Mouse (Mus musculus) brown adipose tissue, adult 24 weeks (tissue): ENCODE data around the gene Ncoa1. TPM values are rescaled to one million over a fixed set of nuclear protein-coding genes. Genes with fewer than 3 reads are reported as not detected.

Experiments used
- H3K27ac ChIP-seq: fragments of 200-500 bp; replicated peaks from 2 replicates; pipeline ENCODE4 v1.5.1; 2012; ENCODE audit warnings: low read depth, mild to moderate bottlenecking, low read length
- H3K4me1 ChIP-seq: fragments of 200-500 bp; 2 replicates; pipeline ENCODE4 v1.6.1; 2012; ENCODE audit warnings: low read length, mixed read lengths; ENCODE audit not compliant: control insufficient read depth, insufficient read depth, insufficient read length
- H3K4me3 ChIP-seq: fragments of 200-500 bp; 2 replicates; pipeline ENCODE4 v1.5.1; 2012; ENCODE audit warnings: low read depth, mild to moderate bottlenecking, low read length, moderate library complexity; ENCODE audit not compliant: insufficient read depth
- polyA plus RNA-seq: library from polyadenylated mRNA; stranded (reverse); fragments of >200 nt; gene quantifications from 2 replicates; pipeline ENCODE4 v1.2.4, GENCODE M21; 2012; ENCODE audit not compliant: missing spikeins, insufficient read depth, insufficient read length

The Ncoa1 gene
- polyA plus RNA-seq, 1 experiment: 32.9 TPM

DNA sequence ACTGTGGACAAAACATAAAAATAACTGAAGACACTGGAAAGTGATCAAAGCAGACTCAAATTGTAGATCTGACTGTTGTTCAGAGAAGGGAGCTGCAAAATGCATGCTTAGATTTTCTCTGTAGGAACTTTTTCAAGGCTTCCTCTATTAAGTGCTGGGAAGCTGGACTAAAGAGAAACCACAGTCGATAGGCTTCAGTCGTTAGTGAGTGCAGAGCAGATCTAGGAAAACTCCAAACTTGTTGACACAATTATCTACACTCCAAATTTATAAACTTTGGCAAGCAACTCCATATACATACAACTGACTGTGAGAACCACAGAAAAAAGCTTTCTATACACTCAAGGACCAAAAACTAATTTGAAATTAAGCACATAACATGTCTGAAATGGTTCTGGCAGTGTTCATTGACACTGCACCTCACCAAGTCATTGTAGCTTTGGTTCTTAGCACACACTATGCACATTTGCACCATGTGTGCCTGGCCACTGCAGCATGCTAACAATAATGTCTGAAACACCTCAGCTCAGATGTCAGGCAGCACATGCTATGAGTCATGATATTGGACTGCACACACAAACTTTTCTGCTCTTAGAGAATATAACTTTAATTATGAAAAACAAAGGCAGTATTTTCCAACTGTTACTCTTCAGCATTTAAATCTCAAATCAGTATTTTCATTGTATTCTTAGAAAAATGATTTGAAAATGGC is 121.8 kb downstream of the Ncoa1 start:
- H3K4me1 ChIP-seq: no peaks in the 10 kb centered on the region; the same call in 1 of the 2 replicates
- H3K4me3 ChIP-seq: no peak overlapping the region
- no peak overlapping the region for H3K27ac ChIP-seq

DNA sequence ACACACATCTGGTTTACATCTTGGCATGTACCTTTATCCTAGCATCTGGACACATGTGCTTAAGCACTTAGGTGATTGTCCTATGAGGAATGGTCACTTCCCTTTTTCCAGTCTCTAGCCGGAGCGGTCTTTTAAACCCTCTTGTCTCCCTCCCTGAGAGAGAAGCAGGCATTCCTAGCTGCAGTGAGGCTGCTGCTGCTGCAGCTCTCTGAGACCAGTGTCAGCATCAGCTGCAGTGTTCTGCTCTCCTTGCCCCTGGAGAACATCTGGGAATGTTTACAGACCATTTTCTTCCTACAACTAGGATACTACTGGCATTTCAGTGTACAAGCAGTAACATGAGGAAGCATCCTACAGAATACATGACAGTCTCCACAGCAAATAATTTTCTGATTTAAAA is 133.8 kb downstream of the Ncoa1 start:
- no peak overlapping the region for H3K4me3 ChIP-seq
- H3K4me1 ChIP-seq: no peaks in the 10 kb centered on the region
- H3K27ac ChIP-seq: no peak overlapping the region

DNA sequence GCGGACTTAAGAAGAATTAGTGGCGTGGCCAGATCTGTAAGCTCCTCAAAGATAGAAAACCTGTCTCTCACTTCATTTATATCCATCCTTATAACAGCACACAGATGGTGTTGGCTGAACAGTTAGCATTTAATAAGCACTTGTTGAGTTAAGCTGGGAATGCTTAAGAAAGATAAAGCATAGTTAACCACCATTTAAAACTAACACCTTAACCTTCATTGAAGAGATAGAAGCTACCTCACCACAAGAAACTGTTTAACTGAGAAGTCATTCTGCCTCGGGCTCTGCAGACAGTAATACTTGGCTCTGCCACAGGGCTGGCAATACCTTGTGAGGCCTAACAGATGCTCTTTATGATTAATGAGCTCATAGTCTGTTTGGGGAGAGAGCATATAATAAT is 134.9 kb downstream of the Ncoa1 start:
- no peak overlapping the region for H3K4me3 ChIP-seq
- H3K4me1 ChIP-seq: no peaks in the 10 kb centered on the region
- no peak overlapping the region for H3K27ac ChIP-seq

DNA sequence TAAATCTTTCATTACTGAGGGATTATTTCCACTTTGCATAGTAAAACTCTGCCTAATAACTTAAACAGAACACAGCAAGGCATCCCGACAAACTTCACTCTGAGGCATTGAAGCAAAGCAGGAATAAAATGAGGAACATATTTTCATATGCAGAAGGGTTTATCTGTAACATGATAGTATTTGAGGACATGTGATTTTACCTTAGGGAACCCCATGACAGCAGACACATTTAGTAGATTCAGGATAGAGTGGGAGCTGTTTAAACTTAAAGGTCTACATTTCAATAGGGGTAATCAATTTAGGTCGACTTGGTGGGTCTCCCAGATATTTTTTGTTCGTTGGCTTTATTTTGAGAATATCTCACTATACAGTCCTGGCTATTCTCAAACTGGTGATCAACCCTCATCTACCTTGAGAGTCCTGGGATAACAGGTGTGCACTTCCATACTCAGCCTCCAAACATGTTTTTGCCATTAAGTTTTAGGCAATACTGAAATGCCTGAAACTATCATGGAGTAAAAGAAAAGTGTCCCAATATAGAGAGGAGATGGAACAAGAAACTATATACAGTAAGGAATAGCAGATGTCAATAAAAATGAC is 136.6 kb downstream of the Ncoa1 start:
- Histone ChIP-seq H3K27ac (no peak overlapping the region), H3K4me1 (no peaks in the 10 kb centered on the region), H3K4me3 (no peak overlapping the region)

- Histone ChIP-seq H3K4me1 (no peaks in the 10 kb centered on the region), H3K4me3 (no peak overlapping the region), H3K27ac (no peak overlapping the region)
Measured at GRCm38 (mm10) chr12:4323604-4324003, 153.4 kb downstream of the Ncoa1 start.

GRCm38 (mm10) chr12:4322227-4322626 is 154.8 kb downstream of the Ncoa1 start:
- Histone ChIP-seq H3K4me3 (no peak overlapping the region), H3K27ac (no peak overlapping the region), H3K4me1 (no peaks in the 10 kb centered on the region)

DNA sequence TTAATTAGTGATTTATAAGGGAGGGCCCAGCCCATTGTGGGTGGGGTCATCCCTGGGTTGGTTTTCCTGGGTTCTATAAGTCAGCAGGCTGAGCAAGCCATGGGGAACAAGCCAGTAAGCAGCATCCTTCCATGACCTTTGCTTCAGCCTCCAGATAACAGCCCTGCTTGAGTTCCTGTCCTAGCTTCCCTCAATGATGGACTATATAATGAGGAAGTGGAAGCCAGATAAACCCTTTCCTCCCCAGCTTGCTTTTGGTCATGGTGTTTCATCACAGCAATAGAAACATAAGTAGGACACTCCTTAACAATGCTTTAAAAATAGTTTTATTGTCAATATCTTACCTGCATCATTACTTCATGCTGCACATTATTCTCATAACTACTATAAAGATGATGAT is 163.2 kb downstream of the Ncoa1 start:
- Histone ChIP-seq H3K27ac (no peak overlapping the region), H3K4me3 (no peak overlapping the region), H3K4me1 (no peaks in the 10 kb centered on the region)

DNA sequence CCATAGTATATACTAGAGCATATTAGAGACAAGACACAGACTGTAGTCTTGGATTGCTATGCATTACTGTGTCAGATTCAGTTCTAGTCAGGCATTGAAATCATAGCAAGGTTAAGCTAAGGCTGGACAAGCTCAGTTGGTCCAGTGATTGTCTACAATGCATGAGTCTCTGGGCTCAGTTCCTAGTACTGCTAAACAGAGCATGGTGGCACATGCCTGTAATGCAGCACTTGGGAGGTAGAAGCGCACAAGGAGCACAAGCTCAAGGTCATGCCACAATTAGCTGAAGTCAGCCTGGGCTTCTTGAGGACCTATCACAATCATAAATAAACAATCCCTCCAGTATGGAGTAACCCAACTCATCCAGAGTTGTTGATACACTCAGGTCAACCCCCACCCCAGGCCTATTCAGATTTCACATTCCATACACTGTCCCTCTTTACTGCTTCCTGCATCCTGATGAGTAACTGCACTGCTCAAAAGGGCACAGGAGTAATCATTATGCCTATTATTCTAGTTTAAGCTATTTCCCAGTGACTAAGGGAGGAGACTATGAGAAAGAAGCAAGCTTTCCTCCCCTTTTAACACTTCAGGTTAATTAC is 170.2 kb downstream of the Ncoa1 start:
- H3K4me1 ChIP-seq: no peaks in the 10 kb centered on the region
- no peak overlapping the region for H3K27ac ChIP-seq
- H3K4me3 ChIP-seq: no peak overlapping the region

DNA sequence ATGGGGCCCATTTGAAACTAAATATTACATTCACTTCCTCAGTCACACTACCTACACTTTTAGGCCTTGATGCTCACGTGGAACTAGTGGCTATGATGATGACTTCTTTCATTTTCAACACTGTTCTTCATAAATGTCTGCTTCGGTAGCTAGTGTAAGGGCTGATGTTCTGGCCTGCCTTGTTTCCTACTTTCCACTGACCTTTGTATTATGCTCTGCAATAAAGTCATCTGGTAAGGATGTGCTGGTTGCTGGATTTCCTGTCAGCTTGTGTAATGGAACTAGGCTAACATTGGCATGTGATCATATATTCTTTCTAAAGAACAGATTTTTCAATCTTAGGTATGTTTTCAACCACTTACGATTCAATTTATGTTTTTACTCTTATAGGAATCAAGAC is 177.7 kb downstream of the Ncoa1 start:
- no peaks in the 10 kb centered on the region for H3K4me1 ChIP-seq
- no peak overlapping the region for H3K4me3 ChIP-seq
- no peak overlapping the region for H3K27ac ChIP-seq

- Histone ChIP-seq H3K27ac (no peak overlapping the region), H3K4me1 (no peaks in the 10 kb centered on the region), H3K4me3 (no peak overlapping the region)
Measured at GRCm38 (mm10) chr12:4298626-4299025, 178.4 kb downstream of the Ncoa1 start.

DNA sequence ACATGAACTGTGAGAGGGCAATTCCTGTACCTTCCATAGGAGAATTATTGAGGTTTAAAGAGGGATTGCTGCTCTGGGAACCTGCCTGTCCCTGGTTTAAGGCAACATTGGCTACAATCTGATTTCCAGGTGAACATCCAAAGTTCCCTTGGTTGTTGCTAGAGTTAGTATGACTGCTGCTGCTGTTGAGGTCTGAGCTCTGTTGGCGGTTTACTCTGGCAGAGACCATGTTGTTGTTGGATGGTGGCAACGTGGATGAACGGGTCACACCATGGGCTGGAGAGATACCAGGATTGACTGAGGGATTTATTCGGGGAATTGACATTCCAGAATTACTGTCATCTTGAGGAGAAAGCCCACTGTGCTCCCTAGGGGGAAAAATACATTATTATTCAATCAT is 181.1 kb downstream of the Ncoa1 start:
- no peak overlapping the region for H3K27ac ChIP-seq
- no peaks in the 10 kb centered on the region for H3K4me1 ChIP-seq
- no peak overlapping the region for H3K4me3 ChIP-seq

DNA sequence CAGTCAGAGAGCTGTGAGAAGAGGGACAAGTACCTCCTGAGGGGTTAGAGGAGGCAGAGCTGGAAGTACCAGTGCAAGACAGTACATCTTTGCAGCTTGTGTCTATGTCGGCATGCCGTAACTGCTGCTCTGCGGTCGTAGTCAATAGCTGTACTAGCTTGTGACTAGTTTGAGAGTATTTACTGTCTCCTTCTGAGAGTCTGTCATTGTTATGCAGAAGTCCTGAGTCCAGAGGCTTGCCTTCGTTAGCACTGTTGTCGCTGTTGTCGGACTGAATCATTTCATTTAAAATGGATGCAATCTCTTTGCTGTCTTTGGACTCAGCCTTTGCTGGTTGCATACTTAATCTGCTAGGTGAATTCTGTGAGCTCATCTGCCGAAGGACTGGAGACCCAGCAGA is 181.7 kb downstream of the Ncoa1 start:
- Histone ChIP-seq H3K4me3 (no peak overlapping the region), H3K27ac (no peak overlapping the region), H3K4me1 (no peaks in the 10 kb centered on the region)

DNA sequence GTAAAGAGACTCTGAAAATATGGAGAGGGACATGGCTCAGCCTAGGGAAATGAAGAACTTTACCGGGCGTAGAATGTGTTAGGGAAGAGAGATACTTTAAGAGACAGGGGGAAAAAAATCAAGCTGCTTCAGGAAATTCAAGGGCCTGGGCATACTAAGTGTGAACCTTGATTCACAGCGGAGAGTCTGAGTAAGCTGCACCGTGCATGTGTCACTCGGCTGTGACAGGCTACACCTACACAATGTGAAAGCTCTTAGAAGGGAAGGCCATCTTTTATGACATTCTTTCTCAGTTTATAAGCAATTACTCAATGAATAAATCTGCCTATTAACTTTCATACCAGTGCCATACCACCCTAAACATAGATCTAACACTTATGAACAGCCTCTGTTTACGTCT is 183.2 kb downstream of the Ncoa1 start:
- Histone ChIP-seq H3K4me3 (no peak overlapping the region), H3K4me1 (no peaks in the 10 kb centered on the region), H3K27ac (no peak overlapping the region)

DNA sequence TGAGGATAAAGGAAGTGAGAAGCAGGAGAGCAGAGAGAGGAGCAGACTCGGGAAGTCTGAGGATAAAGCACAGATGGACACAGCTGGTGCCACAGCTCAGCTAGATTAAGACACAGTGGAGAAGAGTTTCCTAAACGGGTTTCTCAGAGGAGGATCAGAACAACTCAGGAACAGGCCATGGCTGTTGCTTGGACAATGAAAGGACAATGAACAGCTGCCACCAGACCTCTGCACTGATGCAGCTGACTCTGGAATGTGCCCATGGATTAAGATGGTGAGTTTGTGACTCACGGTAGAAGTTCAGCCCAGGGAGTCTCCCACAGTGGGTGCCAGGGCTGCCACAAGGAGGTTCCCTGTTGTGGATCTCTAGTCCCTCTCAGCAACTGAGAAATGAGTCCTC is 191.8 kb downstream of the Ncoa1 start:
- Histone ChIP-seq H3K27ac (no peak overlapping the region), H3K4me1 (no peaks in the 10 kb centered on the region), H3K4me3 (no peak overlapping the region)

GRCm38 (mm10) chr12:4279878-4280277 is 197.1 kb downstream of the Ncoa1 start:
- Histone ChIP-seq H3K4me1 (no peaks in the 10 kb centered on the region), H3K27ac (no peak overlapping the region), H3K4me3 (no peak overlapping the region)
